Mouse (Mus musculus): ENCODE results near the gene Alkbh1.

Alkbh1 gene

DNA sequence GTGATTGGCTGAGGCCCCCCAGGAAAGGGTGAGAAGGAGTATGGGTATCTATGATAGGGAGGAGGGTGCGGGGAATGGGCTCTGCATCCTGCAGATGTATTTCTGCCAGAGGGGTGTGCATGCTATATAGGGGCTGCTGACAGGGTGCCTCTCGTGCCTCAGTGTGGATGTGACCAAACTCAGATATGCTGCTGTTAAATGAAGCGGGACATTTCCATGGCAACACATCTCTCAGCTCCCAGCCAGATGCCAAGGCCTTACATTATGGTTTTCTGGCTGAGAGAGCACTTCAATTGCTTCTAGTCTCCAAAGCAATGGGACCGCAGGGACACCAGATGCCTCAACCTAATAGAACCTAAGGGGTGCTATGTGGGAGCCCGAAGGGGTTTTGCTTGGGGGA lies 24.9 kb downstream of the Alkbh1 start:
- DNase-seq (ENCODE audit: low spot score): no peak

DNA sequence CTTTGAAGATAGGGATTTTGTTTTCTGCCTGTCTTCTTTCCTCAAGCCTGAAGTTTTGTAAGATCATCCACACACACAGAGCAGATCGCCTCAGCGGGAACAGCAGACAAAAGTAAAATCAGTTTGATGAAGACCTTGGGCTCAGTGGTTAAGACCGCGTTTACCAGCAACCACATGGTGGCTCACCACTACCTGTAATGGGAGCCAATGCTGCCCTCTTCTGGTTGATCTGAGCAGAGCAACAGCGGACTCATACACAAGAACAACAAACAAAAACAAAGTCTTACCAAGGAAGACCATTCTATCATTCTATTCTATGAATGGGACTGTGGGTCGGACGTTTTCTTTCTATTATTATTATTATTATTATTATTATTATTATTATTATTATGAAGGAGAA lies 27.1 kb downstream of the Alkbh1 start:
- DNase-seq (ENCODE audit: low spot score): peak; percentile 71

DNA sequence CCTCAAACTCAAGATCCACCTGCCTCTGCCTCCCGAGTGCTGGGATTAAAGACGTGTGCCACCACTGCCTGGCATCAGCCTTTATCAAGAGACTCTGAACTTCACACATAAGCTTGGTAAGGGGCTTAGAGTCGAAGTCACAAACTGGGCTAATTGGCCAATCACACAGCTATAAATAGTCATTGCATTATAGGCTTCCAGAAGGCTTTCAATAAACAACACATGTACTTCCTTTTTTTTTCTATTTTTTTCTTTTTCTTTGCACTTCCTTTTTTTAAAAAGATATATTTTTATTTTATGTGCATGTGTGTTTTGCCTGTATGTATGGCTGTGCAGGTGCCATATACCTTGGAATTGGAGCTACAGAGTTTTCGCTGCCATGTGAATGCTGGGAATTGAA lies 28.5 kb downstream of the Alkbh1 start:
- DNase-seq (ENCODE audit: low spot score): no peak

DNA sequence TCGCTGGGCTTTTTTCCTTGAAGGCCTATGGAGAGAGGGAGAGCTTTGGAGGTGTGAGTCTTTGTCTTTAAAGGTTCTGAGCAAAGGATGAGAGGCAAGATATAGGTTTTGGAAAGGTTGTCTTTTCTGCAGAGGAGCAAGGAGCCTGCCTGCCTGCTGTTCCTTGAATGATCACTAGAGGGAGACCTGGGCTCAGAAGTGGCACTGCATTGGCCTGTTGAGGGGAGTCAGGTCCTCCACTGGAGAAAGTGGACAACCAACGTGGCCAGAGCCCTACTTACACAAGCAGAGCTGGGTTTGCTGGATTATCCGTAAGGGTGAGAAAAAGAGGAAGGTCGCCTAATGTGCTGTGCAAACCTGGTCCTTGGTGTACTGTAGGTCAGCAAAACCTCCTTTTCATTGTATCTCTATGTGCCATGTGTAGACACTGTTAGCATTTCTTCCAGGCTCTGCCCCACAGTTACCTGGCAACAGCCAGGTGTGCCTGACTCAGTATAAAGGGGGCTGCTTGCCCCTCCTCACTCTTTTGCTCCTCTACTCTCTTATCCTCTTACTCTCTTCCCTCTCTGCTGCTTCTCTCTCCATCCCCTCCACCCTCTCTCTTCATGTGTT lies 30.5 kb downstream of the Alkbh1 start:
- peak; percentile 34 for DNase-seq (ENCODE audit: low spot score)

DNA sequence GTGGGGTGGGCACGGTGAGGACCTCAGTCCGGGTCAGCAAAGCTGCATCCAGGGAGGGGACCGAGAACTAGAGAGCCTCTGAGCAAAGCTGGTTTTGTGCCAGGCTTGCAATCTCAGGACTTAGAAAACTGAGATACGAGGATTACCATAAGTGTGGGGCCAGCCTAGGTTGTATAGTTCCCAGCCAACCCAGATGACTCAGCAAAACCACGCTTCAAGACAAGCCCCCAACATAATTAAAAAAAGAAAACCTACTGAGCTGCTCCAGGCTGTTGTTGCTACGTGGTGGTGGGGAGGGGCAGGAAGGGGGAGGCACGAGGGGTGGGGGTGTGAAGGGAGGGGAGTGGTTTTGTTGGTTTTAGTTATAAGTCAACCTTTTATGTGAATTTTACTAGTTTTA lies 32.8 kb downstream of the Alkbh1 start:
- no peak for DNase-seq (ENCODE audit: low spot score)

DNA sequence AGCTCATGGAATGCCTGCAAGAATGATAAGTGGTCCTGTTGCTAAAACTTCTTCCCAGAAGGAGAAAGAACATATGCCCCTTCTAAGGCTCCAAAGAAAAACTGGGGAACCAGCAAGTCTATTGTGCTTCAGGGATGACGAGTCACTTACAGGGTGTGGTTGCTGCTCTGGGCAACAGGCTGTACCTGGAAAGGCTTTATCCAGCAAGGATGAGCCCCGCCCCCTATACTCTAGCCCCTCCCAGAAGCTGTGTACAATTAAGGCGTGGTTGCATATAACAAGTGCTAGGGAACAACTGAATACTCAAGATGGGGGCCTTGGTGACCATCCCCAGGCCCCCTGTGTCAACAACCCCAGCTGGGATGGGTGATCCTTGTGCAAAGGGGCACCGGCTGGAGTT lies 34.7 kb downstream of the Alkbh1 start:
- no peak for DNase-seq (ENCODE audit: low spot score)

DNA sequence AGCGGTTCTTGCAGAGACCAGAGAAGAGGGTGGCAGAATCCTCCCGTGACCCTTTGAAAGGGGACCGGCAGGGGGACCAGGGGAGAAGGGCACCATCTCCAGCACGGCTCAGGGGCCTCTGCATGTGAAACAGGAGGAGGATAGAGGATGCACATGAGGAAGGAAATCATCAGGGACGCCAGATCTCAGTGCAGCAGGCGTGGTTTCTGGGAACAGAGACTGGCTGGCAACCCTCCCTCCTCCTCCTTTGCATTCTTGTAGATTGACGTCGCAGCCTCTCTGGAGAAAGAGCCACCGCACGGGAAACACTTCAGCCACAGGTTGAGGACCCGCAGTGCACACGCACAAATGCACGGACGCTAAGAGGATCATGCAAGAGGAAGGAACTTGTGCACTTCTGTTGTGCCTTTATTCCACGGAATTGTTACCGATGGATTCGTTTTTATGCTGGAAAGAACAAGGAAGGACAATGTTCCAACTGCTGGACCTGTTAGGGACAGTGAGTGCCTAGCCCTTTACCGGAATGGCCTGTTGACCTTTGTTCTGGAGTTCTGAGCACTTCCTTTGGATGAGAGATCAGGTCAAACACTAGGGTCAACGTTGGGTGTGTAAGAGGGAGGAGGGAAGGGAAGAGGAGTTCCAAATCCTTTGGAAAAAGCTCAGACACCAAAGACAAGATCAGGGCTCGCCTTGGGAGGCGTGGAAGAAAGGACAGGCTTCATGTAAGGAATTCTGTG lies 35.8 kb downstream of the Alkbh1 start:
- no peak for DNase-seq (ENCODE audit: low spot score)

DNA sequence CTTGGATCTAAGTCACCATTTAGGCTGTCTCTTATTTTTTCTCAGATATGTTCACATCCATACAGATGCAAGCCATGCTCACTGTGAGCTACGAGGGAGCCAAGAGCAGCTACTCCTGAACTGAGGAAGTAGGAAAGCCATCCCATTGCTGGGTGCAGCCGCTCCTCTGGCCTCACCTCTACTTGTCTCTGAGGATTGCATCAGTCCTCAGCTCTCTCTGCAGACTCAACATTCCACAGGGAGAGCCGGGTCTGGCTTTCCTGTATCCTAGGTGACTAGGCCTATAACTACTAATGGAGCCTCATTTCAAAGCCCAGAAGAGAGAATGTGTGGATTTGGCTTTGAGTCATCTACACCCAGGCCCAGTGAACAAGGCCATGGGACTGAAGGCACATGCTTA lies 38.1 kb downstream of the Alkbh1 start:
- no peak for DNase-seq (ENCODE audit: low spot score)

DNA sequence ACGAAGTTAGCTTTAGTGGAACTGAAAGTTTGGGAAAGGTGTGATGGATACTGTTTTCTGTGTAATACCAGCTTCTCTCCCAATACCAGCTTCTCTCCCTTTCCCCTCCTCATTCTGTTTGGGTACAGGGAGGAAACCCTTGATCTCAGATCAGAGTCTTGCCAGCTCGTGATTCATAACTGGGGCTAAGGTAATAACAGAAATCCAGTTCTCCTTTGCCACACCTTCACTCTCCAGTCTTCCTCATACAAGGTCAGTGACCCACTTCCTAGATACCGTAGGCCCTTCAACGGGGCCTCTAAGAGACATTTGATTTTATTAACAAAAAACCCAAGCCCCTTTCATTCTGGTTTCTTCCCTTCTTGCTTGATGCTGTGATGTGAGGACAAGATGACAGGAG lies 38.7 kb downstream of the Alkbh1 start:
- DNase-seq (ENCODE audit: low spot score): no peak

DNA sequence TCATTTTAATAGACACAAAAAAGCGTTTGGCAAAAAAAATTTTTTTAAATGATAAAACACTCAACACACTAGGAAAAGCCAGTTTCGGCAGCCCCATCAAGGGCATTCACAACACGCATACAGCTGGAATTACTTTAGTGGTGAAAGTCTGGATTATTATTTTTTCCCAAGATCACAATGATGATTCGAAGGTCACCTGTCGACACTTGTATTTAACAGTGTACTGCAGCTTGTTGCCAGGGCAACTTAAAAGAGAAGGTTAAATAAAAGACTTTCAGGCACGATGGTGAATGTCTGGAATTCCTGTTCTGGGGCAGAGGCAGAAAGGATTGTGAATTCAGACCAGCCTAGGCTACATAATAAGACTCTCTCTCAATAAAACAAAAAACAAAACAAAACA lies 41.9 kb downstream of the Alkbh1 start:
- no peak for DNase-seq (ENCODE audit: low spot score)

DNA sequence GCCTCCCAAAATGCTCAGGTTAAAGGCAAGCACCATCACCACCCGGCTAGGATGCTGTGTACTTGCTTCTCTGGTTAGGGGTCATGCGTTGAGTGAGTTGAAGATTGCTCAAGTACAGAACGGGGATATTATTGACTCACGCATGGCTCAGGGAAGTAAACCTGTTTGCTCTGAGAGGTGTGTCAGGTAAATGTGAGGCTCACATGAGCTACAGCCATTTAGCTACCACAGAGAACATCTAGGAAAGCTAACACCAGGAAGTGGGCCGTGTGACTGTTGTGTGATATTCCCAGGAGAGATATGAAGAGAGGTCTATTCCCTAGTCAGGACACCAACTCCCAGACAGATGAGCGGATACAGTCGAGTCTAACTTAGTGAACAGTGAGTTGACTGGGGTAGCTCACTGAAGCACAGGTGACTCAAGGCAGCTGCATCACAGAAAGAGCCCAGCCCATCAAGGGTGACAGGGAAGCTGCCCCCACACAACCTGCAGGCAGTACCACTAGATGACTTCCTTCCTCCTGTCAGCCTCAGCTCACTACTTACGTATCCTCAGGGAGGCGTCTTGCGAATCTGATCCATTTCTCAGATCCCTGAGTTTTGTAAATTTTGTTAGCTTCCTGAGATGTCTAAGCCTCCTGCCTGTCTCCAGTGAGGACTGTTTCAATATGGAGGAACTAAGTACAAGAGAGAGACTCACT lies 44.5 kb downstream of the Alkbh1 start:
- DNase-seq (ENCODE audit: low spot score): no peak

DNA sequence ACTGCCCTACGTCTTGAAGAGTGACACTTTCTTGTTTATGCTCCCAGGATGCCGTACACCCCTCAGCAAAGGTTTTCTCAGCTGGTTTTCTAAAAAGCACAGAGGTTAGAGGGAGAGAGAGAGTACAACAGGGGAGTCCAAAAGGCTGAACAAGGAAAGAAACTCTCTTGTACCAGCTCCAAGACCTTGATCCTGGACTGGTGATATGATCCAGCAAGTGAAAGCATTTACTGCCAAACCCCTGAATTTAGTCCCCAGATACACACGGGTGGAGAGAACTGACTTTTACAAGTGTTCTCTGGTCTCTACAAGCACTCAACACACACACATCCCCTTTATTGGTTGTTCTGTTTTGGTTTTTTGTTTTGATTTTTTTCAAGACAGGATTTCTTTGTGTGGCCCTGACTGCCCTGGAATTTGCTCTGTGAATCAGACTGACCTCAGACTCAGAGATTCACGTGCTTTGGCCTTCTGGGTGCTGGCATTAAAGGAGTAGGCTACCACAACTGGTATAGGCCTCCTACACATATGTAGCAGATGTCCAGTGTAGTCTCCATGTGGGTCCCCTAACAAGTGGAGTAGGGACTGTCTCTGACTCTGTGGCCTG lies 45.9 kb downstream of the Alkbh1 start:
- DNase-seq (ENCODE audit: low spot score): no peak

DNA sequence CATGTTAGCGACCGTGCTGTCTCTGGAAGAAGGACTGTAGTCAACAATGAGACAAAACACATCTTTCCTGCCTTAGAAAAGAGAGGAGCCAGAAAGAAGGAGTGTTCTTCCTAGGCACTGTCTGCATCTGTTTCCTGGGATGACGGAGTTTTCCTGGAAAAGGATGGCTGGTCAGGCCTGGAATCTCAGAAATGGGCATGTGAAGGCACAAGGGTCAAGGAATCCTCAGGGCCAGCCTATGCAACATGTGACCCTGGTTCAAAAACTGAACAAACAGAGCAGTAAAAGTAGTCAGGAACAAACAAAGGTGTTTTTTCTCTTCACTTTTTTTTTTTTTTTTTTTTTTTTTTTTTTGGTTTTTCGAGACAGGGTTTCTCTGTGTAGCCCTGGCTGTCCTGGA lies 46.7 kb downstream of the Alkbh1 start:
- no peak for DNase-seq (ENCODE audit: low spot score)

DNA sequence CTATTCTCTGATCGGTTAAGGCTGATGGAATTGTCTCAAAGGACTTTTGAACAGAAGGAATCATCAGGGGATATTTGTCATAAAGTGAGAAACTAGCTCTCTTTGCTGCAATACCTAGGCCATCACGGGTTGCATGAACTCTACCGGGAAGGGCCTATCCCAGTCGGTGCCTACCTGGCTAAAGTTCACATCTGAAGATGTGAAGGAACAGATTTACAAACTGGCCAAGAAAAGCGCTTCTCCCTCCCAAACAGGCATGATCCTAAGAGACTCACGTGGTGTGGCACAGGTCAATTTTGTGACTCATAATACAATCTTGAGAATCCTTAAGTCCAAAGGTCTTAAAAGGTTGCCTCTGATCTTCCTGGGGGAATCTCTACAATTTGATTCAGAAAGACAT lies 49.5 kb downstream of the Alkbh1 start:
- DNase-seq (ENCODE audit: low spot score): no peak

DNA sequence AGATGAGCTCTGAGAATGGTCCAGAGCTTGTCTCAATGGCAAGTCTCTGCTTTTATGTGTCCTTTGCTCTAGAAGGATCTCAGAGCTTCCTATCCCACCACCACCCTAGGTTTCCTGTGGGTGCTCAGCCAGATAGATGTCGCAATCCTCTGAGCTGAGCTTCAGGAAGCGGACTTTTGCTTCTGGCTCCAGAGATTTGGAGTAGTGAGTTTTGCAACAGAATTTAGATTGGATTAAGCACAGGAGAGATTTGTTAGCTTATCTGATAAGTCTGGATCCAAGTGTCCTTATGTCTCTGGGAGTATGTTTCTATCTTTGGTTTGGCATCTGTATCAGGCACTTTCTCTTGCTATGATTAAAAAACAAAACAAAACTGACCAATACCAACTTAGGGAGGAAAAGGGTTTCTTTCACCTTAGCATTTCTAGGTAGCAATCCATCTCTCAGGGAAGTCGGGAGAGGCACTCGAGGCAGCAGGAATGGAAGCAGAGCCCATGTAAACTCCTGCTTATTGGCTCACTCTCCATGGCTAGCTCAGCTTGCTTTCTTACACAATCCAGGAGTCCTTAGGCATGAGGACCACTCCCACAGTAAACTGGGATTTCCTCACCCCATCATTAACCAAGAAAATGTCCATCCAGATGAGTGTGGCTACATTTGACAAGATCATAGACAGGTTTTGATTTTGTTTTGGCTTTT lies 50.2 kb downstream of the Alkbh1 start:
- no peak for DNase-seq (ENCODE audit: low spot score)

DNA sequence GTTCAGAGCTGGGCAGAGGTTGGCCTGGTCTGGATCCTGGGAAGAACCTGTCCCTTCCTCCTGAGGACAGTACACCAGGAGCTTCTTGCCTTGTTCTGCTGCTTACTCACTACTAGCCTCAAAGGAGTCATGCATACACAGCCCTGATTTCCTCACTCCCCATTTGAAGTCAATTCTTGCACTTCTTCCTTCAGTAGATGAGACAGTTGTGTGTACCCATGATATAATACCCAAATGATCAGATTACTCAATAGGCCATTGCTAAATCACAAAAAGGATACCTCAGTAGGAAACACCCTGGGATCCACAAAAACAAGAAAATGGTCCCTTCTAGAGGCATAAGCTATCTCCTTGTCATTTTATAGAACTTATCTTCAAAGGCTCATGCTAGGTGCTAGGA lies 52.5 kb downstream of the Alkbh1 start:
- no peak for DNase-seq (ENCODE audit: low spot score)

DNA sequence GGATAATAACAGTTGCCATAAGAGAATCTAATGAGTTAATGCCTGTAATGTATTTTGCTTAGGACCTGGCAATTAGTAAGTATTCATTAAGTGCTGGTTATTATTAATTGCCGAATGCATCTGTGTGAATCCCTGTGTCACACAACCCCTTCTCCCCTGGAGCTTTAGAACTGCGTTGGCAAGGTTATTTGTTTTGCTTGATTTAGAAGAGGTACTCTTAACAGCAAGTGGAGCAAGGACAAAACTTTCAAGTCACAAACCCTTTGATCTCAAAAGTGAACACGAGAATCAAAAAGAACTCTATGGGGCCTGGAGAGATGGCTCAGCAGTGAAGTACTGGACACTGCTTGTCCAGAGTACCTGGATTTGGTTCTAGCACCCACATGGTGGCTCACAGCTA lies 54.6 kb downstream of the Alkbh1 start:
- DNase-seq (ENCODE audit: low spot score): no peak

DNA sequence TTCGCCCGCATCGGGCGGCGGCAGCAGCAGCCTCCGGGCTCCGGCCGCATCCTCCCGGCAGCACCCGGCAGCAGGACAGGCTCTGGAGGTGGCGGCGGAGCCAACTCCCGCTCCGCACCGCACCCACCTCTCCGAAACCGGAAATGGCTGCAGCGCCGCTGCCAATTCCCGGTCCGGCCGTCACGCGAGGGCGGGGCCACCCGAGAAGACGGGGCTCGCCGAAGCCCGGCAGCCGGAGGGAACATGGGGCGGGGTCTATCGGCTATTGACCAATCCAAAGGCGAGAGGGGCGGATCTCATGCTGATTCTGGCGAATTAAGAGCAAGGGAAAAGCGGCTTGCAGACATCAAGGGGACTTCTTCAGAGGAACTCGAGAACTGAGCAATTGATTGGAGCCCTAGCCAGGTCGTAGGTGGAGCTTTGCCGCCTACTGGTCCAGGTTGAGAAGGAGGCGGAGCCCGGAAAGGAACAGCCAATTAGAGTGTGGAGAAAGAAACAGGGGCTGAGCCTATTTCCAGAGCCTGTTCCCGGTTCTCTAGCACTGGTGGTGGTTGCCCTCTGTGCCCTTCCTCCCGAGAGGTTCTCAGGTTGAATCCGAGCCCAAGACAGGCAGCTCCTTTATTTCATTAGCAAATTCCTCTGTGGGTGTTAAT lies 55.6 kb downstream of the Alkbh1 start, which contains the start of gene Sptlc2:
Sptlc2 (minus strand) TSS at position 234 of the 653 bp plus-strand sequence.
- peak; percentile 99 for DNase-seq (ENCODE audit: low spot score)

DNA sequence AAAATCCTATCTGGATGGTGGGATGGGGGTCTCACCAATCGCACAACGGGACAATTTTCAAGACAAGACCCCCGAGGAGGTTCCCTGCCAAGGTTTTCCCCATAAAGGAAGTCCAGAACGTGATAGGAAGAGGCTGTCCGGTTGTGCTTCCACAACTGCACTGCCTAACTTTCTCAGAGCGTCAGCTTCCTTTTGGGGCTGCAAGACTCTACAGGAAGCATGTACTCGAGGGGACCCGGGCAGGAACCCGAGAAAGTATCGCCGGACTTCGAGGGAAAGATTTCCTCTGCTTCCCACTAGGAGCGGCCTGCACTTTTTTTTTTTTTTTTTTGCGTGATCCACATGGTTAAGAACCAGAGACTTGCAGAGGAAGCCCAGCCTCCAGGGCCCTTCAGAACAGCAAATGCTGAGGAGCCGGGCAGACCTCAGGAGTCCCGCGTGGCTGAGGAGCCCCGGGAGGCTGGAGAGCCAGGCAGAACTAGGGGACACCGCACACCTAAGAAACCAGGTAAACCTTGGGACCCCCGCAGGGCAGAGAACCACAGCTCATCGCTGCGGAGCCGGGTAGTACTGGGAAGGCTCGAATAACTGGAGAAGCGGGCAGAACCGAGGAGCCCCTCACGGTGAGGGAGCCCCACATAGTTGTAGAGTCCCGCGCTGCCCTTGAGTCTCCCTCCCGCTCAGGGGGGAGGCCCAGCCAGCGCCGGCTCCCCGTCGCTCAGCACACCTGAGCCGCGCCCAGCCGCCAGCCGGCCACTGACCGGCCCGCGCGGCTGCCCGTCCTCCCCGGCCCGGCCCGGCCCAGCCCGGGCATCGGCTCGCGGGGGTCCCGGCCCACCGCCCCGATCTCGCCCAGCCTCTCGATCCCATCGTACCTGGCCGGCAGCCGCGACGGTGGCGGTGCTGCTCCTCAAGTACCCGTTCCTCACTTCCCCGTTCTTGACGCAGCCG lies 56.4 kb downstream of the Alkbh1 start:
- no peak for DNase-seq (ENCODE audit: low spot score)

DNA sequence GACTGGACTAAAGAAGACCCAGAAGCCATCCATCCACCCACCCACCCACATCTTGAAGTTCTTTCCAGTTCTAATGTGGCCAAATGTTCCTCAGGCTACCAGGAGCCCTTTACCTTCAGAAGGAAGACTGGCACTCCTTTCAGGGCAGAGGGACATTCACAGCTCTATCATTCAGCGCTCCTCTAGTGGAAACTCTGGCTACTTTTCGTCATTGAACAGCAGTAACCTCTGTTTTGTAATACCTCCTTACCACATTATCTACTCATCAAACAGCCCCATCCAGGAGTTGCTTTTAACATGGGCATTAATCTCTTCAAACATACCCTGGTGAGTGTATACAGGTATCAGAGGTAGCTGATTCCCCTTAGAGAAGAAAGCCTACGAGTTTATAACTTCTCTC lies 58.8 kb downstream of the Alkbh1 start:
- no peak for DNase-seq (ENCODE audit: low spot score)

DNA sequence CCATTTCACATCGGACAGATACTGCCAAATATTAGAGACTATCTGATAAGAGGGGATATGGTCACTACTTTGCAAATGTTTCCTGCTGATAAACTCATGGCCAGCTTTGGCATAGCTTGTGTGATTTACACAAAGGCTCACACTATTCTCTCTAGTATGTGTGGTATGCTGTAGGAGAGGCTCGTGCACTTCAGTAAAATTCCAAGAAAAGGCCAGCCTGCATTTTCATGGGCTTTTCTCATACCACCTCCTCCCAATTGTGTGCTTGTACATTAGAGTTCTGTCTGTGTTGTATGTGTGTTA lies 62.5 kb downstream of the Alkbh1 start:
- DNase-seq (ENCODE audit: low spot score): no peak

Measured in c-Kit-positive CD71-positive TER-119-positive erythroid progenitor cells, embryonic 14.5 days (primary cell).